Mouse (Mus musculus) mouse trophoblast stem cell (cell line): Measurements from ENCODE around the gene Nkpd1.

Source experiments
- in situ Hi-C, 2 experiments: fragments of 300-500 bp; cut with MseI, MboI; formaldehyde crosslinking; loops; 2 replicates in 1 of 2; 3 replicates in 1 of 2; pipeline ENCODE4 v1.15.1; 2025

Gene Nkpd1

GRCm38 (mm10) chr7:19517652-19518365, at the start of gene Nkpd1:
Nkpd1 (plus strand) TSS chr7:19517838.
- in situ Hi-C loops: no loop called here

- in situ Hi-C loops: no loop called here
Measured at GRCm38 (mm10) chr7:19468279-19468678, 49.4 kb upstream of the Nkpd1 start.

GRCm38 (mm10) chr7:19469404-19469803, 48.2 kb upstream of the Nkpd1 start:
- in situ Hi-C loops: no loop called here

GRCm38 (mm10) chr7:19470308-19470707, 47.3 kb upstream of the Nkpd1 start:
- in situ Hi-C loops: no loop called here

GRCm38 (mm10) chr7:19472403-19472802, 45.2 kb upstream of the Nkpd1 start:
- in situ Hi-C loops: no loop called here

- in situ Hi-C loops: no loop called here
Measured at GRCm38 (mm10) chr7:19473875-19474443, 43.7 kb upstream of the Nkpd1 start.

- in situ Hi-C loops: no loop called here
Measured at GRCm38 (mm10) chr7:19477084-19477483, 40.6 kb upstream of the Nkpd1 start.

GRCm38 (mm10) chr7:19477624-19478384, 39.8 kb upstream of the Nkpd1 start:
- in situ Hi-C loops: no loop called here

GRCm38 (mm10) chr7:19483281-19483680, 34.4 kb upstream of the Nkpd1 start:
- in situ Hi-C loops: no loop called here

- in situ Hi-C loops: no loop called here
Measured at GRCm38 (mm10) chr7:19485488-19485887, 32.1 kb upstream of the Nkpd1 start.

- in situ Hi-C loops: no loop called here
Measured at GRCm38 (mm10) chr7:19486549-19486948, 31.1 kb upstream of the Nkpd1 start.

- in situ Hi-C loops: no loop called here
Measured at GRCm38 (mm10) chr7:19489525-19489924, 28.1 kb upstream of the Nkpd1 start.

GRCm38 (mm10) chr7:19491731-19492130, 25.9 kb upstream of the Nkpd1 start:
- in situ Hi-C loops: no loop called here

- in situ Hi-C loops: no loop called here
Measured at GRCm38 (mm10) chr7:19494751-19495474, 22.7 kb upstream of the Nkpd1 start.

GRCm38 (mm10) chr7:19495521-19496213, 22.0 kb upstream of the Nkpd1 start:
- in situ Hi-C loops: no loop called here

- in situ Hi-C loops: no loop called here
Measured at GRCm38 (mm10) chr7:19496214-19496555, 21.5 kb upstream of the Nkpd1 start.

GRCm38 (mm10) chr7:19498326-19498725, 19.3 kb upstream of the Nkpd1 start:
- in situ Hi-C loops: no loop called here

GRCm38 (mm10) chr7:19500420-19501363, 16.9 kb upstream of the Nkpd1 start:
- in situ Hi-C loops: loop anchor here in 1 of 2 experiments (10.0 kb wide), 1 partner anchor 64 kb away; the partner anchor contains the start of gene Ppp1r37

GRCm38 (mm10) chr7:19501658-19502057, 16.0 kb upstream of the Nkpd1 start:
- in situ Hi-C loops: loop anchor here in 1 of 2 experiments (10.0 kb wide), 1 partner anchor 63 kb away; the partner anchor contains the start of gene Ppp1r37

GRCm38 (mm10) chr7:19503481-19504068, 14.1 kb upstream of the Nkpd1 start:
- in situ Hi-C loops: loop anchor here in 1 of 2 experiments (10.0 kb wide), 1 partner anchor 61 kb away; the partner anchor contains the start of gene Ppp1r37
